Mouse (Mus musculus) embryonic fibroblast, embryonic 13.5 days (primary cell): Measurements from ENCODE around the gene Tln2.

ENCODE experiments used
- CTCF ChIP-seq: IDR thresholded peaks from 2 replicates; pipeline ENCODE4 v1.5.1; 2011; ENCODE audit warnings: mild to moderate bottlenecking, control low read depth, low read length, moderate library complexity, borderline replicate concordance; ENCODE audit not compliant: insufficient read depth
- POLR2A ChIP-seq: IDR thresholded peaks from 2 replicates; pipeline ENCODE4 v1.6.1; 2011; ENCODE audit warnings: low read depth, mild to moderate bottlenecking, control low read depth, low read length, moderate library complexity

DNA sequence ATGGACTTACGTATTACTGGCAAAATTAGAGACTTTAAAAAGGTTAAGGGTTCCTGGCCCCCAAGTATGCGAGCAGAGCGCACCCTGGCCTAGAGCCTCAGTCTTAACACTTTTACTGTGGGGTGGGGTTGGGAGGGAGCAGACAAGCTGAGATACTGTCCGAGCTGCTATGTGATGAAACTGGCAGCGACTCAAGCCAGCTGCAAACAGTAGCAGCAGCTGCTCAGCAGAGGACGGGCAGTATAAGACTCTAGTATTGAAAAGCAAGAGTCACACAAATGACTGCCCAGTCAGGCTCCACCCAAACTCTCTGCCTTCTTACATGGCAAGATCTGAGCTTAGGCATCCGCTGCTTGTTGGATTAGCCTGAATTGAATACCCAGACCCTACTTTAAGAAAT, 206.1 kb downstream of the Tln2 start:
- TF ChIP-seq CTCF (no peak), POLR2A (no peak)
